Mouse (Mus musculus): Measurements from ENCODE around the gene Zswim8. TPM values are rescaled to one million over a fixed set of nuclear protein-coding genes. Genes with fewer than 3 reads are reported as not detected.

Zswim8 gene
- polyA plus RNA-seq, 1 experiment from 2014 or later = 22.3 TPM

- Histone ChIP-seq H3K4me3 (ENCODE audit: low read length) (no peak overlapping the region), H3K4me1 (ENCODE audit: control insufficient read depth, insufficient read depth, low read length) (no peaks in the 10 kb centered on the region), H3K27me3 (ENCODE audit: control insufficient read depth, insufficient read depth, low read length) (no peaks in the 10 kb centered on the region), H3K9me3 (replicated peaks; ENCODE audit: control insufficient read depth, low read length) (no peaks in the 10 kb centered on the region), H3K9ac (ENCODE audit: low read length) (no peak overlapping the region), H3K36me3 (ENCODE audit: control insufficient read depth, insufficient read depth) (peaks cover 74% of the 10 kb centered on the region), H3K27ac (ENCODE audit: low read length) (no peak overlapping the region), H3K4me2 (ENCODE audit: low read depth, low read length) (no peak overlapping the region)
- ATAC-seq (replicated peaks; ENCODE audit: extremely low read depth, insufficient read depth, low FRiP score) = no peak
- 93% methylated on average over 12 of the region's 12 CpGs for WGBS
Measured at GRCm38 (mm10) chr14:20719767-20720166, 12.4 kb downstream of the Zswim8 start.

- Histone ChIP-seq H3K36me3 (ENCODE audit: control insufficient read depth, insufficient read depth) (peaks cover 70% of the 10 kb centered on the region), H3K9ac (ENCODE audit: low read length) (no peak overlapping the region), H3K27ac (ENCODE audit: low read length) (no peak overlapping the region), H3K4me2 (ENCODE audit: low read depth, low read length) (no peak overlapping the region), H3K9me3 (replicated peaks; ENCODE audit: control insufficient read depth, low read length) (no peaks in the 10 kb centered on the region), H3K4me1 (ENCODE audit: control insufficient read depth, insufficient read depth, low read length) (peaks cover 11% of the 10 kb centered on the region), H3K4me3 (ENCODE audit: low read length) (no peak overlapping the region), H3K27me3 (ENCODE audit: control insufficient read depth, insufficient read depth, low read length) (no peaks in the 10 kb centered on the region)
- WGBS = 82% methylated on average over 4 of the region's 4 CpGs
- ATAC-seq (replicated peaks; ENCODE audit: extremely low read depth, insufficient read depth, low FRiP score) = no peak
Measured at GRCm38 (mm10) chr14:20721371-20721770, 14.0 kb downstream of the Zswim8 start.

- ATAC-seq (replicated peaks; ENCODE audit: extremely low read depth, insufficient read depth, low FRiP score) = no peak
- H3K4me1 ChIP-seq (ENCODE audit: control insufficient read depth, insufficient read depth, low read length) = peaks cover 11% of the 10 kb centered on the region
- no peak overlapping the region for H3K9ac ChIP-seq (ENCODE audit: low read length)
- H3K4me2 ChIP-seq (ENCODE audit: low read depth, low read length) = no peak overlapping the region
- 87% methylated on average over 12 of the region's 12 CpGs for WGBS
- H3K27me3 ChIP-seq (ENCODE audit: control insufficient read depth, insufficient read depth, low read length) = no peaks in the 10 kb centered on the region
- peaks cover 72% of the 10 kb centered on the region for H3K36me3 ChIP-seq (ENCODE audit: control insufficient read depth, insufficient read depth)
- no peaks in the 10 kb centered on the region for H3K9me3 ChIP-seq (replicated peaks; ENCODE audit: control insufficient read depth, low read length)
- no peak overlapping the region for H3K27ac ChIP-seq (ENCODE audit: low read length)
- H3K4me3 ChIP-seq (ENCODE audit: low read length) = no peak overlapping the region
Measured at GRCm38 (mm10) chr14:20723006-20723405, 15.7 kb downstream of the Zswim8 start.

- no peak overlapping the region for H3K27ac ChIP-seq (ENCODE audit: low read length)
- WGBS = 23% methylated on average over 5 of the region's 5 CpGs
- no peak overlapping the region for H3K4me2 ChIP-seq (ENCODE audit: low read depth, low read length)
- H3K4me1 ChIP-seq (ENCODE audit: control insufficient read depth, insufficient read depth, low read length) = peaks cover 11% of the 10 kb centered on the region
- ATAC-seq (replicated peaks; ENCODE audit: extremely low read depth, insufficient read depth, low FRiP score) = no peak
- H3K36me3 ChIP-seq (ENCODE audit: control insufficient read depth, insufficient read depth) = peaks cover 70% of the 10 kb centered on the region
- no peak overlapping the region for H3K9ac ChIP-seq (ENCODE audit: low read length)
- H3K9me3 ChIP-seq (replicated peaks; ENCODE audit: control insufficient read depth, low read length) = no peaks in the 10 kb centered on the region
- no peak overlapping the region for H3K4me3 ChIP-seq (ENCODE audit: low read length)
- no peaks in the 10 kb centered on the region for H3K27me3 ChIP-seq (ENCODE audit: control insufficient read depth, insufficient read depth, low read length)
Measured at GRCm38 (mm10) chr14:20724043-20724442, 16.7 kb downstream of the Zswim8 start.

GRCm38 (mm10) chr14:20725660-20726339 is 18.4 kb downstream of the Zswim8 start:
- Histone ChIP-seq H3K27ac (ENCODE audit: low read length) (peak overlapping the region; percentile 48), H3K9ac (ENCODE audit: low read length) (peak overlapping the region; percentile 41; the same call in 1 of the 2 replicates), H3K4me2 (ENCODE audit: low read depth, low read length) (no peak overlapping the region), H3K36me3 (ENCODE audit: control insufficient read depth, insufficient read depth) (peaks cover 75% of the 10 kb centered on the region), H3K9me3 (replicated peaks; ENCODE audit: control insufficient read depth, low read length) (no peaks in the 10 kb centered on the region), H3K27me3 (ENCODE audit: control insufficient read depth, insufficient read depth, low read length) (no peaks in the 10 kb centered on the region), H3K4me1 (ENCODE audit: control insufficient read depth, insufficient read depth, low read length) (peaks cover 11% of the 10 kb centered on the region), H3K4me3 (ENCODE audit: low read length) (no peak overlapping the region)
- 42% methylated on average over 6 of the region's 6 CpGs for WGBS
- no peak for ATAC-seq (replicated peaks; ENCODE audit: extremely low read depth, insufficient read depth, low FRiP score)

GRCm38 (mm10) chr14:20729871-20730270 is 22.5 kb downstream of the Zswim8 start:
- Histone ChIP-seq H3K36me3 (ENCODE audit: control insufficient read depth, insufficient read depth) (peaks cover 47% of the 10 kb centered on the region), H3K27ac (ENCODE audit: low read length) (no peak overlapping the region), H3K4me2 (ENCODE audit: low read depth, low read length) (no peak overlapping the region), H3K9ac (ENCODE audit: low read length) (no peak overlapping the region), H3K4me1 (ENCODE audit: control insufficient read depth, insufficient read depth, low read length) (peaks cover 23% of the 10 kb centered on the region), H3K9me3 (replicated peaks; ENCODE audit: control insufficient read depth, low read length) (no peaks in the 10 kb centered on the region), H3K4me3 (ENCODE audit: low read length) (no peak overlapping the region), H3K27me3 (ENCODE audit: control insufficient read depth, insufficient read depth, low read length) (no peaks in the 10 kb centered on the region)
- no peak for ATAC-seq (replicated peaks; ENCODE audit: extremely low read depth, insufficient read depth, low FRiP score)
- 86% methylated on average over 9 of the region's 9 CpGs for WGBS

- ATAC-seq (replicated peaks; ENCODE audit: extremely low read depth, insufficient read depth, low FRiP score) = no peak
- no peaks in the 10 kb centered on the region for H3K9me3 ChIP-seq (replicated peaks; ENCODE audit: control insufficient read depth, low read length)
- H3K36me3 ChIP-seq (ENCODE audit: control insufficient read depth, insufficient read depth) = peaks cover 45% of the 10 kb centered on the region
- H3K27me3 ChIP-seq (ENCODE audit: control insufficient read depth, insufficient read depth, low read length) = no peaks in the 10 kb centered on the region
- whole genome bisulfite sequencing = 80% methylated on average over 9 of the region's 9 CpGs
- H3K4me3 ChIP-seq (ENCODE audit: low read length) = no peak overlapping the region
- H3K9ac ChIP-seq (ENCODE audit: low read length) = no peak overlapping the region
- no peak overlapping the region for H3K4me2 ChIP-seq (ENCODE audit: low read depth, low read length)
- peaks cover 22% of the 10 kb centered on the region for H3K4me1 ChIP-seq (ENCODE audit: control insufficient read depth, insufficient read depth, low read length)
- no peak overlapping the region for H3K27ac ChIP-seq (ENCODE audit: low read length)
Measured at GRCm38 (mm10) chr14:20730853-20731602, 23.7 kb downstream of the Zswim8 start.

GRCm38 (mm10) chr14:20733041-20733951 is 25.9 kb downstream of the Zswim8 start:
- peaks cover 41% of the 10 kb centered on the region for H3K36me3 ChIP-seq (ENCODE audit: control insufficient read depth, insufficient read depth)
- no peaks in the 10 kb centered on the region for H3K27me3 ChIP-seq (ENCODE audit: control insufficient read depth, insufficient read depth, low read length)
- peak overlapping the region; percentile 93 for H3K27ac ChIP-seq (ENCODE audit: low read length)
- 42% methylated on average over 12 of the region's 12 CpGs for WGBS
- no peaks in the 10 kb centered on the region for H3K9me3 ChIP-seq (replicated peaks; ENCODE audit: control insufficient read depth, low read length)
- peak overlapping the region; percentile 88 for H3K4me3 ChIP-seq (ENCODE audit: low read length)
- H3K4me1 ChIP-seq (ENCODE audit: control insufficient read depth, insufficient read depth, low read length) = peaks cover 25% of the 10 kb centered on the region
- H3K9ac ChIP-seq (ENCODE audit: low read length) = peak overlapping the region; percentile 95
- ATAC-seq (replicated peaks; ENCODE audit: extremely low read depth, insufficient read depth, low FRiP score) = no peak; the same call in 1 of the 2 replicates
- H3K4me2 ChIP-seq (ENCODE audit: low read depth, low read length) = peak overlapping the region; percentile 92
